Mouse (Mus musculus) hindbrain, embryonic 10.5 days (tissue): ENCODE measurements around the gene Plxnc1. TPM values are rescaled to one million over a fixed set of nuclear protein-coding genes. Genes with fewer than 3 reads are reported as not detected.

Experiments used
- DNase-seq: peaks from one replicate; pipeline ENCODE4 v3.0.0-alpha.2; 2017; ENCODE audit warnings: low spot score
- H3K27ac ChIP-seq: fragments of 300-500 bp; sonication (generic); 2 replicates; pipeline ENCODE4 v1.5.1; 2016; ENCODE audit warnings: mild to moderate bottlenecking, moderate library complexity
- H3K27me3 ChIP-seq: fragments of 300-500 bp; sonication (generic); 2 replicates; pipeline ENCODE4 v1.6.1; 2016; ENCODE audit warnings: mild to moderate bottlenecking; ENCODE audit not compliant: poor library complexity, insufficient read depth, severe bottlenecking
- H3K36me3 ChIP-seq: fragments of 300-500 bp; sonication (generic); 2 replicates; pipeline ENCODE4 v1.6.1; 2016; ENCODE audit warnings: mild to moderate bottlenecking, moderate library complexity
- H3K4me1 ChIP-seq: fragments of 300-500 bp; sonication (generic); replicated peaks from 2 replicates; pipeline ENCODE4 v1.6.1; 2016; ENCODE audit warnings: mild to moderate bottlenecking
- H3K4me3 ChIP-seq: fragments of 300-500 bp; sonication (generic); 2 replicates; pipeline ENCODE4 v1.5.1; 2016; ENCODE audit warnings: mild to moderate bottlenecking, moderate library complexity
- H3K9me3 ChIP-seq: fragments of 300-500 bp; sonication (generic); 2 replicates; pipeline ENCODE4 v1.6.1; 2016; ENCODE audit warnings: mild to moderate bottlenecking, moderate library complexity
- WGBS: fragments of 180-500 bp; shearing (Covaris S2); methylation state at CpG from one replicate; pipeline ENCODE4 v1.1.7; 2016; 5-methylcytosine and 5-hydroxymethylcytosine counted together
- polyA plus RNA-seq: library from polyadenylated mRNA; unstranded; fragments of >200 nt; fragmentation: Nextera tagmentation; extraction: Ambion mirVana; gene quantifications from 2 replicates; pipeline ENCODE4 v1.2.1, GENCODE M21; 2016

The Plxnc1 gene
- polyA plus RNA-seq, 1 experiment from 2014 or later = 1.5 TPM

GRCm38 (mm10) chr10:94971625-94972161, 27.1 kb upstream of the Plxnc1 start:
- H3K4me3 ChIP-seq = no peak overlapping the region
- H3K27me3 ChIP-seq = no peaks in the 10 kb centered on the region
- no peaks in the 10 kb centered on the region for H3K9me3 ChIP-seq
- no peaks in the 10 kb centered on the region for H3K4me1 ChIP-seq
- H3K36me3 ChIP-seq = no peaks in the 10 kb centered on the region
- H3K27ac ChIP-seq = no peak overlapping the region
- 83% methylated on average over 3 of the region's 3 CpGs for WGBS
- DNase-seq = no peak

- WGBS = 82% methylated on average over 6 of the region's 6 CpGs
- Histone ChIP-seq H3K4me3 (no peak overlapping the region), H3K36me3 (no peaks in the 10 kb centered on the region), H3K27ac (no peak overlapping the region), H3K27me3 (no peaks in the 10 kb centered on the region), H3K4me1 (no peaks in the 10 kb centered on the region), H3K9me3 (no peaks in the 10 kb centered on the region)
- no peak for DNase-seq
Measured at GRCm38 (mm10) chr10:94970221-94970620, 25.6 kb upstream of the Plxnc1 start.

GRCm38 (mm10) chr10:94967468-94967867, 22.8 kb upstream of the Plxnc1 start:
- no peaks in the 10 kb centered on the region for H3K27me3 ChIP-seq
- 91% methylated on average over 7 of the region's 7 CpGs for WGBS
- no peak for DNase-seq
- H3K9me3 ChIP-seq = peaks cover 10% of the 10 kb centered on the region; the same call in 1 of the 2 replicates
- no peak overlapping the region for H3K27ac ChIP-seq
- no peaks in the 10 kb centered on the region for H3K4me1 ChIP-seq
- no peak overlapping the region for H3K4me3 ChIP-seq
- no peaks in the 10 kb centered on the region for H3K36me3 ChIP-seq

GRCm38 (mm10) chr10:94966789-94967188, 22.2 kb upstream of the Plxnc1 start:
- H3K36me3 ChIP-seq = no peaks in the 10 kb centered on the region
- H3K4me3 ChIP-seq = no peak overlapping the region
- WGBS = 89% methylated on average over 7 of the region's 7 CpGs

GRCm38 (mm10) chr10:94965093-94965492, 20.5 kb upstream of the Plxnc1 start:
- H3K27ac ChIP-seq = no peak overlapping the region
- H3K4me1 ChIP-seq = no peaks in the 10 kb centered on the region
- no peak for DNase-seq
- 90% methylated on average over 3 of the region's 3 CpGs for WGBS
- H3K4me3 ChIP-seq = no peak overlapping the region
- no peaks in the 10 kb centered on the region for H3K36me3 ChIP-seq
- H3K27me3 ChIP-seq = peaks cover 7% of the 10 kb centered on the region; the same call in 1 of the 2 replicates
- peaks cover 10% of the 10 kb centered on the region; the same call in 1 of the 2 replicates for H3K9me3 ChIP-seq

More at GRCm38 (mm10) chr10:94966789-94967188, 22.2 kb upstream of the Plxnc1 start:
- Histone ChIP-seq H3K27ac (no peak overlapping the region), H3K4me1 (no peaks in the 10 kb centered on the region), H3K27me3 (no peaks in the 10 kb centered on the region), H3K9me3 (peaks cover 10% of the 10 kb centered on the region; the same call in 1 of the 2 replicates)
- DNase-seq = no peak

- Histone ChIP-seq H3K4me1 (no peaks in the 10 kb centered on the region), H3K27ac (no peak overlapping the region), H3K9me3 (peaks cover 10% of the 10 kb centered on the region; the same call in 1 of the 2 replicates), H3K27me3 (peaks cover 18% of the 10 kb centered on the region), H3K36me3 (no peaks in the 10 kb centered on the region), H3K4me3 (no peak overlapping the region)
- DNase-seq = no peak
- 86% methylated on average over 10 of the region's 10 CpGs for WGBS
Measured at GRCm38 (mm10) chr10:94962005-94962404, 17.4 kb upstream of the Plxnc1 start.

- H3K36me3 ChIP-seq = no peaks in the 10 kb centered on the region
- H3K4me3 ChIP-seq = no peak overlapping the region
- DNase-seq = no peak
- H3K9me3 ChIP-seq = peaks cover 10% of the 10 kb centered on the region; the same call in 1 of the 2 replicates
- H3K4me1 ChIP-seq = no peaks in the 10 kb centered on the region
- H3K27me3 ChIP-seq = peaks cover 24% of the 10 kb centered on the region
- H3K27ac ChIP-seq = no peak overlapping the region
- WGBS = 87% methylated on average over 11 of the region's 11 CpGs
Measured at GRCm38 (mm10) chr10:94961283-94961682, 16.6 kb upstream of the Plxnc1 start.

- peak; percentile 47 for DNase-seq
- Histone ChIP-seq H3K27ac (no peak overlapping the region), H3K4me3 (no peak overlapping the region), H3K4me1 (peaks cover 6% of the 10 kb centered on the region), H3K27me3 (peaks cover 44% of the 10 kb centered on the region), H3K9me3 (no peaks in the 10 kb centered on the region), H3K36me3 (no peaks in the 10 kb centered on the region)
- 16% methylated on average over 7 of the region's 7 CpGs for WGBS
Measured at GRCm38 (mm10) chr10:94958311-94958710, 13.7 kb upstream of the Plxnc1 start.

GRCm38 (mm10) chr10:94957705-94958104, 13.1 kb upstream of the Plxnc1 start:
- H3K4me1 ChIP-seq = peaks cover 12% of the 10 kb centered on the region
- no peak overlapping the region for H3K27ac ChIP-seq
- H3K27me3 ChIP-seq = peaks cover 44% of the 10 kb centered on the region
- H3K36me3 ChIP-seq = no peaks in the 10 kb centered on the region
- no peak overlapping the region for H3K4me3 ChIP-seq
- no peak for DNase-seq
- 87% methylated on average over 7 of the region's 7 CpGs for WGBS
- H3K9me3 ChIP-seq = no peaks in the 10 kb centered on the region

- Histone ChIP-seq H3K36me3 (no peaks in the 10 kb centered on the region), H3K27ac (no peak overlapping the region), H3K9me3 (0 out of 2 replicates have a peak, but pooled peaks cover 4% of the 10 kb centered on the region), H3K4me3 (no peak overlapping the region), H3K27me3 (peaks cover 50% of the 10 kb centered on the region), H3K4me1 (peaks cover 36% of the 10 kb centered on the region)
- WGBS = 83% methylated on average over 10 of the region's 10 CpGs
- DNase-seq = no peak
Measured at GRCm38 (mm10) chr10:94947915-94948675, 3.5 kb upstream of the Plxnc1 start.

- no peak overlapping the region for H3K27ac ChIP-seq
- no peaks in the 10 kb centered on the region for H3K36me3 ChIP-seq
- H3K27me3 ChIP-seq = peaks cover 56% of the 10 kb centered on the region
- no peak for DNase-seq
- 68% methylated on average over 7 of the region's 7 CpGs for WGBS
- H3K9me3 ChIP-seq = 0 out of 2 replicates have a peak, but pooled peaks cover 4% of the 10 kb centered on the region
- H3K4me3 ChIP-seq = no peak overlapping the region
- H3K4me1 ChIP-seq = peaks cover 38% of the 10 kb centered on the region
Measured at GRCm38 (mm10) chr10:94947386-94947785, 2.8 kb upstream of the Plxnc1 start.

GRCm38 (mm10) chr10:94945206-94945711, 624 bp upstream of the Plxnc1 start:
- H3K9me3 ChIP-seq = no peaks in the 10 kb centered on the region
- H3K4me1 ChIP-seq = peaks cover 59% of the 10 kb centered on the region
- no peaks in the 10 kb centered on the region for H3K36me3 ChIP-seq
- peak overlapping the region; percentile 94 for H3K27ac ChIP-seq
- H3K27me3 ChIP-seq = peaks cover 68% of the 10 kb centered on the region
- under 1% methylated on average over 36 of the region's 36 CpGs for WGBS
- peak; percentile 68 for DNase-seq
- H3K4me3 ChIP-seq = peak overlapping the region; percentile 84
